Mouse (Mus musculus) liver, embryonic 14.5 days (tissue): ENCODE measurements at regions not wholly inside any gene's neighbourhood (a gene's known extent, or its start where the extent isn't known, plus 50 kb on each side); places are given as distances from the start of the nearest gene placed in this dataset.

Source experiments
- CTCF ChIP-seq: IDR thresholded peaks from 2 replicates; pipeline ENCODE4 v1.5.1; 2016; ENCODE audit warnings: antibody characterized with exemption, low read depth, control low read depth
- EP300 ChIP-seq: IDR thresholded peaks from 2 replicates; pipeline ENCODE4 v1.6.1; 2016; ENCODE audit warnings: antibody characterized with exemption, low read depth

DNA sequence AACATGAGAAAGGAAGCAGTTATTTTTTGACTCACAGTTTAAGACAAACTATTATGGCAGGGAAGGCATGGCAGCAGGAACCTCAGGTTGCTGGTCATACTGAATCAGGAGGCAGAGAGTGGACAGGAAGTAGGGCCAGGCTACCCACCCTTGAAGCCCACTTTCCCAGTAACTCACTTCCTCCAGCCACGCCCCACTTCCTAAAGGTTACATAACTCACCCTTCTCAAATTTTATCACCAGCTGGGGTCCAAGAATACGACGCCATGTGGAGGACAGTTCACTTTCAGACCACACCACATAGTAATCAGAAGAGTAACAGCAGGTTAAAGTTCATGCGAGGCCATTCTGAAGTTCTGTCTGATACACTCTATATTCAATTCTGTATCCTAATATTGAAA lies 101.8 kb downstream of the Ddx1 start:
- TF ChIP-seq CTCF = no peak
- no peak for TF ChIP-seq EP300
